Comparison of ENCODE assay signal across 10 mouse cellular contexts in the genomic region with DNA sequence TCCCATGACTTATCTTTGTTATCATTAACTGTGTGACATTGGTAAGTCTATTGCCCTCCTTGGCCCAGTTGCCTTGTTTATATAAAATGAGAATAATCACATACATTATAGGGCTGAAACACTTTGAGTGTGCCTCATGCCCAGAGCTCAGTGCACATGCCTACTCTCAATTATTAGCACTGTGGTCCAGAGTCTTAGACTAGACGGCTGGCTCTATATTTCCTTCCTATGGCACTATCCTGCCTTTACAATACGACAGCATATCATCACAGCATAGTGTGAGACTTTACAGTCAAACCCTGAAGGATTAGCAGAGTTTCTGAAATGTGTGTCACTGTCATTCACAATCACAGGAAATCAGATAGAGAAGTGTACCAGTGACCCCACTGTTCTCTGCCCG. TPM values are rescaled to one million over a fixed set of nuclear protein-coding genes. Genes with fewer than 3 reads are reported as not detected.
DNase-seq lines count a peak whose midpoint lies in the region; ATAC-seq and TF ChIP-seq lines count a peak whose summit lies in the region.
"Had no signal": no experiment of that assay in that cellular context is flagged by ENCODE, and none has a peak within 500 bp of the region (broad histone marks: within the 10 kb centered on the region; RNA-seq: fewer than 3 reads in every experiment).

No protein-coding gene starts in this region.

- no peak for TF ChIP-seq EP300 in lung, postnatal 0 days (IDR thresholded peaks at IDR 0.05)

- H3K9me3 ChIP-seq in lung, postnatal 0 days (ENCODE audit: low read length) = no peaks in the 10 kb centered on the region
- no peaks in the 10 kb centered on the region for H3K9me3 ChIP-seq in limb, embryonic 15.5 days

- peak overlapping the region; percentile 48; the same call in 1 of the 2 replicates for H3K4me2 ChIP-seq in lung, postnatal 0 days (replicated peaks; ENCODE audit: low read depth, low read length)
- peak overlapping the region; percentile 53 for H3K4me2 ChIP-seq in limb, embryonic 15.5 days

- 0 out of 2 replicates have a peak, but pooled peaks cover 3% of the 10 kb centered on the region for H3K27me3 ChIP-seq in lung, postnatal 0 days (replicated peaks; ENCODE audit: insufficient read depth, low read length)
- no peaks in the 10 kb centered on the region; the same call in 1 of the 2 replicates for H3K27me3 ChIP-seq in limb, embryonic 15.5 days

- peak overlapping the region; percentile 13; the same call in 1 of the 2 replicates for H3K27ac ChIP-seq in gastrocnemius, adult 2 months
- H3K27ac ChIP-seq in lung, postnatal 0 days (ENCODE audit: low read length) = no peak overlapping the region
- H3K27ac ChIP-seq in limb, embryonic 15.5 days = peak overlapping the region; percentile 29; the same call in 1 of the 2 replicates
- no peak overlapping the region for H3K27ac ChIP-seq in left cerebral cortex, adult 2 months

- H3K4me3 ChIP-seq in gastrocnemius, adult 2 months = no peak overlapping the region
- H3K4me3 ChIP-seq in lung, postnatal 0 days (ENCODE audit: low read depth, low read length) = no peak overlapping the region
- H3K4me3 ChIP-seq in limb, embryonic 15.5 days = peak overlapping the region; percentile 33; the same call in 1 of the 2 replicates
- no peak overlapping the region for H3K4me3 ChIP-seq in left cerebral cortex, adult 2 months

- WGBS in lung, postnatal 0 days = 11% methylated on average over 3 of the region's 3 CpGs
- WGBS in limb, embryonic 15.5 days = 6% methylated on average over 3 of the region's 3 CpGs

- TF ChIP-seq CTCF in gastrocnemius, adult 2 months (IDR thresholded peaks at IDR 0.05) = no peak
- TF ChIP-seq CTCF in lung, postnatal 0 days (IDR thresholded peaks at IDR 0.05) = no peak
- no peak for TF ChIP-seq CTCF in left cerebral cortex, adult 2 months (IDR thresholded peaks at IDR 0.05)

- intact Hi-C loops in gastrocnemius, adult 2 months (cut with DNase I) = no loop called here
- intact Hi-C loops in gastrocnemius, postnatal 14 days (cut with DNase I; ENCODE audit: low total_unique reads) = loop anchor here (10.0 kb wide), 1 partner anchor 112 kb away; no protein-coding TSS in a partner anchor
- intact Hi-C loops in left cerebral cortex, adult 2 months (cut with DNase I) = no loop called here

- H3K9ac ChIP-seq in lung, postnatal 0 days (replicated peaks; ENCODE audit: low read depth) = no peak overlapping the region
- H3K9ac ChIP-seq in limb, embryonic 15.5 days = no peak overlapping the region

- H3K4me1 ChIP-seq in lung, postnatal 0 days (ENCODE audit: insufficient read depth, low read depth, low read length) = peaks cover 6% of the 10 kb centered on the region; the same call in 1 of the 2 replicates
- peaks cover 10% of the 10 kb centered on the region for H3K4me1 ChIP-seq in limb, embryonic 15.5 days

- peak; percentile 14; the same call in 1 of the 2 replicates for ATAC-seq in lung, postnatal 0 days
- ATAC-seq in limb, embryonic 15.5 days (ENCODE audit: insufficient number of reproducible peaks, low FRiP score, low TSS enrichment, low read depth) = no peak

- H3K36me3 ChIP-seq in lung, postnatal 0 days (ENCODE audit: insufficient read depth, low read length) = no peaks in the 10 kb centered on the region
- no peaks in the 10 kb centered on the region for H3K36me3 ChIP-seq in limb, embryonic 15.5 days

- no peak for DNase-seq in gastrocnemius, adult 2 months
- DNase-seq in gastrocnemius, postnatal 10 days = no peak
- no peak for DNase-seq in lung, postnatal 0 days (ENCODE audit: low spot score)
- DNase-seq in lung, postnatal 14 days = no peak
- no peak for DNase-seq in cerebellum, adult 18-20 months
- no peak for DNase-seq in gastrocnemius, postnatal 14 days
- DNase-seq in left cerebral cortex, adult 2 months (ENCODE audit: extremely low spot score in 1 of 2, low spot score in 2 of 2) = no peak
- DNase-seq: kidney, postnatal 25 days; thymus, postnatal 14 days had no signal

RNA-seq across cellular contexts. Expression of a gene that starts 48.4 kb away (rescaled TPM):
- total RNA-seq in gastrocnemius, adult 2 months (2021) = not detected
- total RNA-seq in gastrocnemius, postnatal 10 days (2021) = not detected
- 0.14 and 0.46 TPM in 2 replicates for polyA plus RNA-seq in lung, postnatal 0 days (2015; fragmentation: Nextera tagmentation; extraction: Ambion mirVana)
- polyA plus RNA-seq in limb, embryonic 15.5 days (2015; fragmentation: Nextera tagmentation; extraction: Ambion mirVana) = 0.15 and 0.33 TPM in 2 replicates
- total RNA-seq in gastrocnemius, postnatal 14 days (2021) = not detected
- not detected for total RNA-seq in left cerebral cortex, adult 2 months (2021)

Comparison
In these comparisons a context has a peak if more than half of its experiments do, and no peak if none do; other contexts are left out.
1. H3K27ac ChIP-seq: peak in gastrocnemius, adult 2 months (single experiment) and limb, embryonic 15.5 days (single experiment); none in lung, postnatal 0 days (single experiment) and left cerebral cortex, adult 2 months (single experiment).